Mouse (Mus musculus) lung, postnatal 0 days (tissue): Measurements from ENCODE around the gene Rpl10a. TPM values are rescaled to one million over a fixed set of nuclear protein-coding genes. Genes with fewer than 3 reads are reported as not detected.
A peak's percentile ranks its signal among the peaks of the same experiment; 100 is the strongest.

ENCODE experiments used
- ATAC-seq: fragments of 200-750 bp; cut with Nextera tagmentation; 2 replicates; pipeline ENCODE4 v1.8.0; 2017; ENCODE audit warnings: moderate library complexity
- DNase-seq: peaks from one replicate; pipeline ENCODE4 v3.0.0-alpha.2; 2016; ENCODE audit warnings: low spot score
- H3K27ac ChIP-seq: fragments of 300-500 bp; sonication (generic); 2 replicates; pipeline ENCODE4 v1.5.1; 2014; ENCODE audit warnings: antibody characterized with exemption, mild to moderate bottlenecking, low read length, mixed read lengths
- H3K27me3 ChIP-seq: fragments of 300-500 bp; sonication (generic); replicated peaks from 2 replicates; pipeline ENCODE4 v1.6.1; 2014; ENCODE audit warnings: low read length, mixed read lengths; ENCODE audit not compliant: insufficient read depth
- H3K36me3 ChIP-seq: fragments of 300-500 bp; sonication (generic); 2 replicates; pipeline ENCODE4 v1.6.1; 2014; ENCODE audit warnings: low read length, mixed read lengths; ENCODE audit not compliant: insufficient read depth
- H3K4me1 ChIP-seq: fragments of 300-500 bp; sonication (generic); 2 replicates; pipeline ENCODE4 v1.6.1; 2014; ENCODE audit warnings: antibody characterized with exemption, low read depth, low read length, mixed read lengths; ENCODE audit not compliant: insufficient read depth
- H3K4me2 ChIP-seq: fragments of 300-500 bp; sonication (generic); replicated peaks from 2 replicates; pipeline ENCODE4 v1.6.1; 2014; ENCODE audit warnings: low read depth, mild to moderate bottlenecking, low read length, moderate library complexity, mixed read lengths
- H3K4me3 ChIP-seq: fragments of 300-500 bp; sonication (generic); 2 replicates; pipeline ENCODE4 v1.5.1; 2014; ENCODE audit warnings: low read depth, low read length
- H3K9ac ChIP-seq: fragments of 300-500 bp; sonication (generic); replicated peaks from 2 replicates; pipeline ENCODE4 v1.6.1; 2014; ENCODE audit warnings: low read depth, mild to moderate bottlenecking
- H3K9me3 ChIP-seq: fragments of 300-500 bp; sonication (generic); 2 replicates; pipeline ENCODE4 v1.6.1; 2016; ENCODE audit warnings: low read length, mixed read lengths
- CTCF ChIP-seq: IDR thresholded peaks from 2 replicates; pipeline ENCODE4 v1.5.1; 2016; ENCODE audit warnings: antibody characterized with exemption, mild to moderate bottlenecking
- EP300 ChIP-seq: IDR thresholded peaks from 2 replicates; pipeline ENCODE4 v1.6.1; 2016; ENCODE audit warnings: antibody characterized with exemption, mild to moderate bottlenecking, control low read depth
- WGBS: fragments of 180-500 bp; shearing (Covaris S2); extraction: QIAGEN DNeasy Blood & Tissue Kit; methylation state at CpG from one replicate; pipeline ENCODE4 v1.1.7; 2014; 5-methylcytosine and 5-hydroxymethylcytosine counted together
- polyA plus RNA-seq: library from polyadenylated mRNA; unstranded; fragments of >200 nt; fragmentation: Nextera tagmentation; extraction: Ambion mirVana; gene quantifications from 2 replicates; pipeline ENCODE4 v1.2.1, GENCODE M21; 2015

The Rpl10a gene
- polyA plus RNA-seq, 1 experiment from 2014 or later = 446 TPM

DNA sequence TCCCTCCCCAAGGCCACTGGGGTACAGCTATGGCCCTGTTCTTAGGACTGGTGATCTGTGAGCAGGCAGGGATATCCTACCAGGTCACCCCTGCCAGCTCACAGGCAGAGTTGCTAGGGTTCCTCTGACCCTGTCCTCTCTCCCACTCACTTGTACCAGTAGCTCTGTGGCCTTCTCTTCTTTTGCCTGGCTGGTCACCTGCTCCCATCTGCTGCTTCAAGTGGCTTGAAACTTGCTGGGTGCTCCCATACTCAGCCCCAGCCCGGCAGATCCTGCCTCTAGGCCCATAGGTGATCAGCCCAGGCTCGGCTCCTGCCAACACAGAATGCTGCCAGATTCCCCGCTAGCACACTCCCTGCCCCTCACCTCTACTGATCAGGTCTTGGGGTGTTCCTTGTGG, 27.4 kb upstream of the Rpl10a start:
- no peaks in the 10 kb centered on the region for H3K9me3 ChIP-seq
- 56% methylated on average over 3 of the region's 3 CpGs for WGBS
- TF ChIP-seq CTCF (no peak), EP300 (no peak)
- H3K4me3 ChIP-seq = no peak overlapping the region
- H3K4me1 ChIP-seq = no peaks in the 10 kb centered on the region
- H3K4me2 ChIP-seq = no peak overlapping the region
- ATAC-seq = peak; percentile 18; the same call in 1 of the 2 replicates
- no peak overlapping the region for H3K9ac ChIP-seq
- no peaks in the 10 kb centered on the region for H3K36me3 ChIP-seq
- no peaks in the 10 kb centered on the region for H3K27me3 ChIP-seq
- DNase-seq = peak; percentile 32
- H3K27ac ChIP-seq = no peak overlapping the region

DNA sequence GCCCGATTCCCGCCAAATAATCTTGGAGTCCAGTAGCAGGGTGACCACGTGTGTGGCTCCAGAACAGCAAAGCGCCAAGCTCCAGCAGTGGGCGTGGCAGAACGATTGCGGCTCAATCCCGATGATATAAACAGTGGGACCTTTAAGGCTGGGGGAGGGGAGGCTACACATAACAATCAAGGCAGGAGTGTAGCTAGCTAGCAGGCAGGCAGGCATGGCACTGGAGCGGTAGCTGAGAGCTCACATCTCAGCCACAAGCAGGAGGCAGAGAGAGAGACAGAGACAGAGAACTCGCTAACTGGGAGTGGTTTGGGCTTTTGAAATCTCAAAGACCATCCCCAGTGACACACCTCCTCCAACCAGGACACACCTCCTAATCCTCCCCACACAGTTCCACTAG, 23.1 kb upstream of the Rpl10a start:
- Histone ChIP-seq H3K4me1 (no peaks in the 10 kb centered on the region; the same call in 1 of the 2 replicates), H3K4me3 (no peak overlapping the region)

GRCm38 (mm10) chr17:28308297-28309195, 19.7 kb upstream of the Rpl10a start:
- Histone ChIP-seq H3K4me2 (peak overlapping the region; percentile 37), H3K27ac (no peak overlapping the region), H3K27me3 (no peaks in the 10 kb centered on the region), H3K4me3 (no peak overlapping the region), H3K9ac (no peak overlapping the region), H3K36me3 (no peaks in the 10 kb centered on the region), H3K4me1 (no peaks in the 10 kb centered on the region; the same call in 1 of the 2 replicates), H3K9me3 (no peaks in the 10 kb centered on the region)
- ATAC-seq = peak; percentile 10
- peak; percentile 92 for DNase-seq
- TF ChIP-seq EP300 (peak; percentile 43), CTCF (peak; percentile 95)
- 9% methylated on average over 18 of the region's 18 CpGs for WGBS

More for the DNA sequence above, 23.1 kb upstream of the Rpl10a start:
- Histone ChIP-seq H3K27me3 (no peaks in the 10 kb centered on the region), H3K27ac (no peak overlapping the region), H3K36me3 (no peaks in the 10 kb centered on the region), H3K4me2 (no peak overlapping the region), H3K9ac (no peak overlapping the region), H3K9me3 (no peaks in the 10 kb centered on the region)
- TF ChIP-seq EP300 (no peak), CTCF (no peak)
- DNase-seq (no peak), ATAC-seq (no peak)
- 40% methylated on average over 10 of the region's 10 CpGs for WGBS

GRCm38 (mm10) chr17:28310831-28311230, 17.4 kb upstream of the Rpl10a start:
- TF ChIP-seq CTCF (0 out of 2 replicates have a peak, but pooled peaks have one; percentile 15), EP300 (no peak)
- Histone ChIP-seq H3K4me3 (no peak overlapping the region), H3K36me3 (no peaks in the 10 kb centered on the region), H3K27me3 (no peaks in the 10 kb centered on the region), H3K9me3 (no peaks in the 10 kb centered on the region), H3K27ac (no peak overlapping the region), H3K4me1 (peaks cover 3% of the 10 kb centered on the region), H3K9ac (no peak overlapping the region), H3K4me2 (no peak overlapping the region)
- ATAC-seq = no peak
- no peak for DNase-seq
- WGBS = 67% methylated on average over 3 of the region's 3 CpGs

DNA sequence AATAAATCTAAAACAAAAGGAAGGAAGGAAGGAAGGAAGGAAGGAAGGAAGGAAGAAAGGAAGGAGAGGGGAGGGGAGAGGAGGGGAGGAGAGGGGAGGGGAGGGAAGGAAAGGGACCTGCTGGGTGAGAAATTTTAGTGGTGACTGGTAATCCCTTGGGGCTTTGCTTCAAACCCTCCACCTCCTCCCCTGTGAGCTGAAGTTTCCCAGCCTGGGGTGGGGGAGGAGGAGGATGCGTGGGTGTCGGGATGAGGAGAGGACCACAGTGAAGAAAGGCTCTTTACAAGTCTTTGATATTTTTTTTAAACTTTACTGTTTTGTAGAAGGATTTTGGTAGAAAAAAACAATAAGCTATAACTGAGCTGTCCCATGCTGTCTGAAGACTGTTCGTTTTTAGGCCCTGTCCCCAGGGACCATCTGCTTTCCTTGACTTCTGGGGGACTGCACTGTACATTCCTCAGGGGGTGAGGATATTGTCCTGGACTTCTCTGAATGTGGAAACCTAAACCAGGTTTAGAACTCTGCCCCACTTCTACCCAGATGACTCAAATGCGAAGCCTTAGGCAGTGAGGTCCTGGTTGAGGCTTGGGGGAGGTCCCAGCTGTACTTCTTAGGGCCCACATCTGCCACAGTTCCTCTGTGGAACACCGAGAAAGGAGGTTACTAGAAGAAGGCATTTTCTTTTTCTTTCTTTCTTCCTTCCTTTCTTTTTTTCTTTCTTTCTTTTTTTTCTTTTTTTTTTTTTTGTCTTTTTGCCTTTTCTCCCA, 16.7 kb upstream of the Rpl10a start:
- H3K4me3 ChIP-seq = no peak overlapping the region
- DNase-seq (no peak), ATAC-seq (no peak)
- H3K4me2 ChIP-seq = no peak overlapping the region
- H3K4me1 ChIP-seq = peaks cover 3% of the 10 kb centered on the region
- no peaks in the 10 kb centered on the region for H3K27me3 ChIP-seq
- 74% methylated on average over 5 of the region's 5 CpGs for WGBS
- no peak overlapping the region for H3K9ac ChIP-seq
- no peak overlapping the region for H3K27ac ChIP-seq
- H3K36me3 ChIP-seq = no peaks in the 10 kb centered on the region
- no peak for TF ChIP-seq CTCF
- TF ChIP-seq EP300 = no peak
- no peaks in the 10 kb centered on the region for H3K9me3 ChIP-seq
